Mouse (Mus musculus) cortical plate, adult 2 months (tissue): ENCODE measurements around the gene Sh2d6. TPM values are rescaled to one million over a fixed set of nuclear protein-coding genes. Genes with fewer than 3 reads are reported as not detected.
"Not testable (repeated sequence)": the region's sequence is repeated elsewhere in the genome, so short reads cannot be mapped to it uniquely, and the experiment has no call there.

Experiments used
- H3K27ac ChIP-seq: fragments of 200-500 bp; 2 replicates; pipeline ENCODE4 v1.5.1; 2012; ENCODE audit warnings: low read length, control low read depth, inconsistent platforms; ENCODE audit not compliant: insufficient read depth
- H3K4me1 ChIP-seq: fragments of 200-500 bp; 2 replicates; pipeline ENCODE4 v1.6.1; 2011; ENCODE audit warnings: low read length; ENCODE audit not compliant: control insufficient read depth, insufficient read depth
- H3K4me3 ChIP-seq: fragments of 200-500 bp; 2 replicates; pipeline ENCODE4 v1.5.1; 2011; ENCODE audit warnings: mild to moderate bottlenecking, low read length, control low read depth; ENCODE audit not compliant: insufficient read depth
- CTCF ChIP-seq: fragments of 200-500 bp; IDR thresholded peaks from 2 replicates; pipeline ENCODE4 v1.5.1; 2011; ENCODE audit warnings: mild to moderate bottlenecking, control low read depth, low read length; ENCODE audit not compliant: insufficient read depth; ENCODE audit errors: extremely low read depth
- POLR2A ChIP-seq: fragments of 200-500 bp; IDR thresholded peaks from 2 replicates; pipeline ENCODE4 v1.6.1; 2011; ENCODE audit warnings: mild to moderate bottlenecking, low read length, control low read depth; ENCODE audit not compliant: insufficient read depth; ENCODE audit errors: extremely low read depth
- polyA plus RNA-seq: library from polyadenylated mRNA; depleted of rRNA; stranded (reverse); fragments of >200 nt; gene quantifications from 2 replicates; pipeline ENCODE4 v1.2.3, GENCODE M21; 2012

The Sh2d6 gene
- polyA plus RNA-seq, 1 experiment = 0.48 TPM

- H3K27ac ChIP-seq = no peak overlapping the region
- no peak overlapping the region for H3K4me3 ChIP-seq
- TF ChIP-seq POLR2A (no peak), CTCF (no peak)
- no peaks in the 10 kb centered on the region for H3K4me1 ChIP-seq
These were observed 36.6 kb downstream of the Sh2d6 start for GRCm38 (mm10) chr6:72484887-72485286.

- Histone ChIP-seq H3K27ac (no peak overlapping the region), H3K4me1 (no peaks in the 10 kb centered on the region; the same call in 1 of the 2 replicates), H3K4me3 (no peak overlapping the region)
- TF ChIP-seq CTCF (no peak), POLR2A (no peak)
These were observed 39.4 kb downstream of the Sh2d6 start for GRCm38 (mm10) chr6:72482156-72482555.

GRCm38 (mm10) chr6:72480422-72480702 lies 41.1 kb downstream of the Sh2d6 start:
- Histone ChIP-seq H3K4me3 (no peak overlapping the region), H3K27ac (no peak overlapping the region), H3K4me1 (no peaks in the 10 kb centered on the region; the same call in 1 of the 2 replicates)
- TF ChIP-seq POLR2A (no peak), CTCF (no peak)

DNA sequence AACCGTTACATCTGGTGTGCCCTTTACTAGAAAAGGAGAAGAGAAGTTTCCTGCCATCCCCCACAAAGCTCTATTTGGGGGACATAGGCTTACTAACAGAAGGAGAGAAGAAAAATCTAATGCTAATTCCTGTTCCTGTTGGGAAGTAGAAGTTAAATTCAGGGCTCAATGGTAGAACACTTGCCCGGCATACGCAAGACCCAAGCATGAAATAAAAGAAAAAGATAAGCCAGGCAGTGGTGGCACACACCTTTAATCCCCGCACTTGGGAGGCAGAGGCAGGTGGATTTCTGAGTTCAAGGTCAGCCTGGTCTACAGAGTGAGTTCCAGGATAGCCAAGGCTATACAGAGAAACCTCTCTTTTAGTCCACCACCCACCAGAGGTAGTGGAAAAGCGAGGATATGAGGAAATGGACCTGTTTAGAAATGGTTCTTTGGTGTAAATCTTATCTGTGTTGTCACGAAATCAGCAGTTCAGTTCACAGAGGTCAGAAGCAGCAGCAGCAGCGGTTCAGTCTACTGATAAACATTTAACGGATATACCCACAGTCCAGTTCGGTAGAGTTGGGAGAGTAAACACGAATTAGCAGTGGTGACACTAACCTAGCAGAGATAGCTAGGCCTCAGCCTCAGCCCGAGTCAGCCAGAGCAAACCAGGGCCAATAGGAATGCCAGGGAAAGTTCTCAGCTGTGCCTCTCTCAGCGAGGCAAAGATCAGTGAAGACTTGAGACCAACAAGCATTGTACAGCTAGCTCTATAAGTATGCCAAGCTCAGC lies 41.7 kb downstream of the Sh2d6 start:
- Histone ChIP-seq H3K27ac (no peak overlapping the region), H3K4me1 (no peaks in the 10 kb centered on the region; the same call in 1 of the 2 replicates), H3K4me3 (no peak overlapping the region)
- TF ChIP-seq POLR2A (no peak), CTCF (no peak)

DNA sequence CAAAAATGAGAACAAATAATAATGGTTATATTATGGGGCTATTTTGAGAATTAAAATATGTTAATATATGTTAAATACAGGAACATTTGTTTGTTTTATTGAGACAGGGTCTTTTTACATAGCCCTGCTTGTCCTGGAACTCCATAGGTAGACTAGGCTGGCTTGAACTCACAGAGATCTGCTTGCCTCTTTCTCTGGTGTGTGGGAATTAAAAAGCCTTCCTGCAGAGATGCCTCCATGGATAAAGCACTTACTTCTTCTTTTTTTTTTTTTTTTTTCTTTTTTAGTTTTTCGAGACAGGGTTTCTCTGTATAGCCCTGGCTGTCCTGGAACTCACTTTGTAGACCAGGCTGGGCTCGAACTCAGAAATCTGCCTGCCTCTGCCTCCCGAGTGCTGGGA lies 42.8 kb downstream of the Sh2d6 start:
- H3K4me1 ChIP-seq, H3K4me3 ChIP-seq, H3K27ac ChIP-seq: not testable (repeated sequence)

GRCm38 (mm10) chr6:72477621-72478020 lies 43.9 kb downstream of the Sh2d6 start:
- H3K4me3 ChIP-seq = no peak overlapping the region
- no peak for TF ChIP-seq POLR2A
- no peak for TF ChIP-seq CTCF
- H3K27ac ChIP-seq = no peak overlapping the region
- peaks cover 1% of the 10 kb centered on the region; the same call in 1 of the 2 replicates for H3K4me1 ChIP-seq

DNA sequence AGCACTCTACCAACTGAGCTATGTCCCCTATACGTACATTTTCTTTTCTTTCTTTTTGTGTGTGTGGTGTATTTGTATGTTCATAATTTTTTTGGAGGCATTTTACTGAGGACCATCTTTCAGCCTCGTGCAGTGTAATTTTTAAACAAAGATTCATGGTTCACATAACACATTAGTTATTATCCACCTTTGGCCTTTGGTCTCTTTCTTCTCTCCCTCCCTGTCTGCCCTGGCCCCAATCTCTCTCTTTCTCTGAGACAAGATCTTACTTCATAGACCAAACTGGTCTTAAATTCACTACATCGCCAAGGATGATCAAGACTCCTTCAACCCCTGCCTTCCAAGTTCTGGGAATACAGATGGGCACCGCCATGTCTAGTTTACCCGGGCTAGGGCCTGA lies 44.7 kb downstream of the Sh2d6 start:
- TF ChIP-seq CTCF (no peak), POLR2A (no peak)
- H3K27ac ChIP-seq = no peak overlapping the region
- H3K4me3 ChIP-seq = no peak overlapping the region
- peaks cover 1% of the 10 kb centered on the region; the same call in 1 of the 2 replicates for H3K4me1 ChIP-seq

DNA sequence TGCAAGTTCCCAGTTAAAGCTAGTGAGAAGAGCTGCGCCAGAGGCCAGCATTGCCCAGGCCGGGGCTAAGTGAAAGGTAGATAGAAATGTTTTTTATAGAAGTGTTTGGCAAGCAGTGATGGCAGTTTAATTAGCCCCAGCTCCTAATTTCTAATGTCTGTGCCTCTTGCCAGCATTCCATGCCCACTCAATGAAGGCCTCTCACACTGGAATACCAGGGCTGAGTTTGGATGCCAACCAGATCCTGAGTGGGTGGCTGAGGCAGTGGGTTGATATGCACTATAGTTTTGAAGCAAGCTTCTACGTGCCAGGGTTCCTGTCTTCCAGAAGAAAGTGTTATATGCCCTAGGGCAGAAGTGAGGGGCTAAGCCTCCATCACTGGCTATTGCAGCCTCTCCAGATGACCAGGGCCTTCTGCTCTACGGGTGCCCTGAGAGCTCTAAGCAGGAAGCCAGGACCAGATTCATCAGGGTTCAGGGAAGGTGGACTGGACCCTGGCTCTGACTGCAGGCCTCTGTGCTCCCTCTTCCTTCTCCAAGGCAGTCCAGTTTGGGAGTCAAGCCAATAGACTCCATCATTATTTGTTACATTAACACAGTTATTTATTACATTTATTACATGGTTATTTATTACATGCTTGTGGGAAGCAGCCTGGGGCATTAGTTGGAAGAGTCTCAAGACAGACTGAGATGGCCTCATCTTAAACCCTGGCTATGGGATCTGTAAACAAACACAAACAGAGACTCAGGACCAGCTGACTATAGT lies 46.1 kb downstream of the Sh2d6 start:
- Histone ChIP-seq H3K4me1 (peaks cover 1% of the 10 kb centered on the region; the same call in 1 of the 2 replicates), H3K4me3 (no peak overlapping the region), H3K27ac (no peak overlapping the region)
- TF ChIP-seq CTCF = no peak
- TF ChIP-seq POLR2A = no peak

- no peak overlapping the region for H3K27ac ChIP-seq
- H3K4me1 ChIP-seq = peaks cover 1% of the 10 kb centered on the region; the same call in 1 of the 2 replicates
- H3K4me3 ChIP-seq = no peak overlapping the region
- TF ChIP-seq POLR2A (no peak), CTCF (no peak)
These were observed 48.1 kb downstream of the Sh2d6 start for GRCm38 (mm10) chr6:72473264-72474041.
